Mouse (Mus musculus): Measurements from ENCODE around the gene Timp3.

The Timp3 gene

GRCm38 (mm10) chr10:86300293-86301116, at the start of gene Timp3:
Gene Timp3 (plus strand): TSS chr10:86300372.
- DNase-seq (ENCODE audit: low read depth, low spot score): peak; percentile 66

- DNase-seq (ENCODE audit: low read depth, low spot score): no peak
Measured at GRCm38 (mm10) chr10:86256221-86256620, 44.0 kb upstream of the Timp3 start.

- DNase-seq (ENCODE audit: low read depth, low spot score): no peak
Measured at GRCm38 (mm10) chr10:86257045-86257444, 43.1 kb upstream of the Timp3 start.

- no peak for DNase-seq (ENCODE audit: low read depth, low spot score)
Measured at GRCm38 (mm10) chr10:86258046-86258445, 42.1 kb upstream of the Timp3 start.

GRCm38 (mm10) chr10:86258992-86259391, 41.2 kb upstream of the Timp3 start:
- DNase-seq (ENCODE audit: low read depth, low spot score): no peak

- no peak for DNase-seq (ENCODE audit: low read depth, low spot score)
Measured at GRCm38 (mm10) chr10:86261725-86262124, 38.4 kb upstream of the Timp3 start.

GRCm38 (mm10) chr10:86264618-86265017, 35.6 kb upstream of the Timp3 start:
- no peak for DNase-seq (ENCODE audit: low read depth, low spot score)

- DNase-seq (ENCODE audit: low read depth, low spot score): no peak
Measured at GRCm38 (mm10) chr10:86270254-86270653, 29.9 kb upstream of the Timp3 start.

GRCm38 (mm10) chr10:86272826-86273225, 27.3 kb upstream of the Timp3 start:
- no peak for DNase-seq (ENCODE audit: low read depth, low spot score)

GRCm38 (mm10) chr10:86273410-86274191, 26.6 kb upstream of the Timp3 start:
- no peak for DNase-seq (ENCODE audit: low read depth, low spot score)

GRCm38 (mm10) chr10:86275585-86275984, 24.6 kb upstream of the Timp3 start:
- no peak for DNase-seq (ENCODE audit: low read depth, low spot score)

- DNase-seq (ENCODE audit: low read depth, low spot score): no peak
Measured at GRCm38 (mm10) chr10:86277327-86277726, 22.8 kb upstream of the Timp3 start.

- peak; percentile 45 for DNase-seq (ENCODE audit: low read depth, low spot score)
Measured at GRCm38 (mm10) chr10:86278481-86278880, 21.7 kb upstream of the Timp3 start.

- DNase-seq (ENCODE audit: low read depth, low spot score): no peak
Measured at GRCm38 (mm10) chr10:86279579-86280168, 20.5 kb upstream of the Timp3 start.

GRCm38 (mm10) chr10:86281238-86281637, 18.9 kb upstream of the Timp3 start:
- DNase-seq (ENCODE audit: low read depth, low spot score): no peak

- no peak for DNase-seq (ENCODE audit: low read depth, low spot score)
Measured at GRCm38 (mm10) chr10:86286508-86286907, 13.7 kb upstream of the Timp3 start.

- DNase-seq (ENCODE audit: low read depth, low spot score): no peak
Measured at GRCm38 (mm10) chr10:86290109-86290771, 9.9 kb upstream of the Timp3 start.

- no peak for DNase-seq (ENCODE audit: low read depth, low spot score)
Measured at GRCm38 (mm10) chr10:86293880-86294279, 6.3 kb upstream of the Timp3 start.

- DNase-seq (ENCODE audit: low read depth, low spot score): no peak
Measured at GRCm38 (mm10) chr10:86294599-86295365, 5.4 kb upstream of the Timp3 start.

GRCm38 (mm10) chr10:86295454-86296098, 4.6 kb upstream of the Timp3 start:
- DNase-seq (ENCODE audit: low read depth, low spot score): peak; percentile 86

- DNase-seq (ENCODE audit: low read depth, low spot score): peak; percentile 85
Measured at GRCm38 (mm10) chr10:86296111-86296510, 4.1 kb upstream of the Timp3 start.

All from forelimb bud, embryonic 11.5 days (tissue).